Mouse (Mus musculus) liver, postnatal 0 days (tissue): ENCODE data around the gene Tmem161a. TPM values are rescaled to one million over a fixed set of nuclear protein-coding genes. Genes with fewer than 3 reads are reported as not detected.

ENCODE experiments used
- ATAC-seq: fragments of 200-750 bp; cut with Nextera tagmentation; 2 replicates; pipeline ENCODE4 v1.8.0; 2017; ENCODE audit warnings: mild to moderate bottlenecking, moderate library complexity
- DNase-seq: peaks from one replicate; pipeline ENCODE4 v3.0.0-alpha.2; 2016
- H3K27ac ChIP-seq: fragments of 300-500 bp; sonication (generic); 2 replicates; pipeline ENCODE4 v1.5.1; 2014; ENCODE audit warnings: antibody characterized with exemption, moderate library complexity, mild to moderate bottlenecking, low read depth
- H3K27me3 ChIP-seq: fragments of 300-500 bp; sonication (generic); 2 replicates; pipeline ENCODE4 v1.6.1; 2014; ENCODE audit warnings: low read length, control low read depth, mixed read lengths; ENCODE audit not compliant: insufficient read depth
- H3K36me3 ChIP-seq: fragments of 300-500 bp; sonication (generic); replicated peaks from 2 replicates; pipeline ENCODE4 v1.6.1; 2014; ENCODE audit warnings: mild to moderate bottlenecking, control low read depth, low read length, moderate library complexity, mixed read lengths; ENCODE audit not compliant: insufficient read depth
- H3K4me1 ChIP-seq: fragments of 300-500 bp; sonication (generic); 2 replicates; pipeline ENCODE4 v1.6.1; 2014; ENCODE audit warnings: antibody characterized with exemption, mild to moderate bottlenecking, control low read depth; ENCODE audit not compliant: insufficient read depth
- H3K4me2 ChIP-seq: fragments of 300-500 bp; sonication (generic); 2 replicates; pipeline ENCODE4 v1.6.1; 2014; ENCODE audit warnings: low read depth, mild to moderate bottlenecking, low read length, moderate library complexity, mixed read lengths
- H3K4me3 ChIP-seq: fragments of 300-500 bp; sonication (generic); 2 replicates; pipeline ENCODE4 v1.5.1; 2014; ENCODE audit warnings: low read depth, low read length
- H3K9ac ChIP-seq: fragments of 300-500 bp; sonication (generic); replicated peaks from 2 replicates; pipeline ENCODE4 v1.6.1; 2014; ENCODE audit warnings: mild to moderate bottlenecking, moderate library complexity
- H3K9me3 ChIP-seq: fragments of 300-500 bp; sonication (generic); 2 replicates; pipeline ENCODE4 v1.6.1; 2016; ENCODE audit warnings: mild to moderate bottlenecking, control low read depth, low read length, mixed read lengths
- CTCF ChIP-seq: sonication (generic); IDR thresholded peaks from 2 replicates; pipeline ENCODE4 v1.5.1; 2016; ENCODE audit warnings: antibody characterized with exemption, low read depth
- EP300 ChIP-seq: IDR thresholded peaks from 2 replicates; pipeline ENCODE4 v1.6.1; 2016; ENCODE audit warnings: antibody characterized with exemption, low read depth, mild to moderate bottlenecking
- WGBS: fragments of 180-500 bp; shearing (Covaris S2); extraction: QIAGEN DNeasy Blood & Tissue Kit; methylation state at CpG from one replicate; pipeline ENCODE4 v1.1.7; 2014; ENCODE audit not compliant: insufficient replicate concordance; 5-methylcytosine and 5-hydroxymethylcytosine counted together
- polyA plus RNA-seq: library from polyadenylated mRNA; unstranded; fragments of >200 nt; fragmentation: Nextera tagmentation; extraction: Ambion mirVana; gene quantifications from 2 replicates; pipeline ENCODE4 v1.2.1, GENCODE M21; 2015

Tmem161a gene
- polyA plus RNA-seq, 1 experiment from 2014 or later = 20.2 TPM

DNA sequence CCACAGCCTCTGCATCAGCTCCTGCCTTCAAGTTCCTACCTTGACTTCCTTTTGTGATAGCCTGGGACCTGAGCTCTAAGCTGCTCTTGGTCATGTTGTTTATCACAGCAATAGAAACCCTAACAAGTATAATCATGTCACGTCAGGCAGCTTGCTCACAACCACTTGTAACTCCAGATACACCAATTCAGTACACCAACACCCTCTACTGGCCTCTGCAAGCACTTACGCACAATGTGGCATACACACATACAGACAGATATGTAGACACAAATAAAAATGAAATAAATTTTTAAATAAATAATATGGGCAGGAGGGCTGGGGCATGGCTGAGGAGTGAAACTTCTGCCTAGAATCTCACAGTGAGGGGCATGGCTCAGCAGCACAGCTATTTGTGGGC lies 23.6 kb downstream of the Tmem161a start:
- Histone ChIP-seq H3K9me3 (no peaks in the 10 kb centered on the region), H3K27me3 (no peaks in the 10 kb centered on the region), H3K9ac (no peak overlapping the region), H3K4me1 (peaks cover 34% of the 10 kb centered on the region), H3K27ac (no peak overlapping the region), H3K36me3 (peaks cover 11% of the 10 kb centered on the region), H3K4me3 (no peak overlapping the region), H3K4me2 (no peak overlapping the region)
- no peak for DNase-seq
- no peak for ATAC-seq
- WGBS = 73% methylated on average over 2 of the region's 2 CpGs
- TF ChIP-seq CTCF (peak; percentile 50), EP300 (no peak)

DNA sequence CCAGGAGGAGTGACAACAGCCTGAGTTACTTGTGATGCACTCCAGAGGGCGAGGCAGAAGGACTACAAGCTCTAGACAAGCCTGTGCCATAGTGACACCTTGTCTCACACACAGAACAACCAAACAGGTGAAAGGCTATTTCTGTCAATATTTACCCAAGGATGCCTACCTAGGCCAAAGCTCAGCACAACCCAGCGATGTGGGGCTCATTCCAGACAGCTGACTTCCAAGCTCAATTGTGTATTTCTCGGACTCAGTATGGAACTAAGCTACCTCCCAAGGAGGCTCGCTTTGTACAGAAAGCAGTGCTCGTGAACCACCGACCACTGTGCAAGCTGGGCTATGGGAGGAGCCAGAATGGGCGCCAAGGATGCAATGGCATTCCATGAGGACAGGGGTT lies 25.4 kb downstream of the Tmem161a start:
- TF ChIP-seq CTCF (no peak), EP300 (0 out of 2 replicates have a peak, but pooled peaks have one; percentile 40)
- peak overlapping the region; percentile 75 for H3K27ac ChIP-seq
- H3K27me3 ChIP-seq = no peaks in the 10 kb centered on the region
- no peak overlapping the region for H3K4me3 ChIP-seq
- H3K4me2 ChIP-seq = peak overlapping the region; percentile 29; the same call in 1 of the 2 replicates
- H3K9me3 ChIP-seq = no peaks in the 10 kb centered on the region
- H3K9ac ChIP-seq = no peak overlapping the region
- DNase-seq = no peak
- H3K36me3 ChIP-seq = no peaks in the 10 kb centered on the region
- WGBS = 60% methylated on average over 7 of the region's 7 CpGs
- peak; percentile 30 for ATAC-seq
- H3K4me1 ChIP-seq = peaks cover 52% of the 10 kb centered on the region

DNA sequence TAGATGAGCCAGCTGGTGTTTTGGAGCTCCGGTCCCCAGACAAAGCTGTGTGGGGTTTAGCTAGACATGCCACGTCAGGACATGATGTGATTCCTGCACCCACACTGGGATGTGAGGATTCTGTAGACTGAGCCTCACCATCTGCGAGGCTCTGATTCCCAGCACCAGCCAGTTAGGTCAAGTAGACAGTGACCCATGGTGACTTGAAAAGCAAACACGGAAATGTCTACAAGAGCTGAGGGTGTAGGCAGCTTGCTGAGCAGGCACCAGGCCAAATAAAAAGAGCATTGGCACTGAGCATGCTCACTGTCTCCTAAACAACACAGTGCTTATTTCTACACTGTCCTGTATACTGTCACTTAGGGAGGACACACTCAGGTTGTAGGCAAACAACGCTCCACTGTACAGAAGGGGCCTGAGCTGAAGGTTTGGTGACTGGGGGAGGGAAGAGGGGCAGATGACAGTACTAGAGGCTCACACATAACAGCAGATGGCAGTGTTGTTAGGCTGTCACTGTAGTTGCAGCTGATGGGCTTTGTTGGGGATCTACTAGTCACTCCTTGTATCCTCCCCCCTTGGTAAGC lies 28.0 kb downstream of the Tmem161a start:
- Histone ChIP-seq H3K4me2 (peak overlapping the region; percentile 23; the same call in 1 of the 2 replicates), H3K9me3 (no peaks in the 10 kb centered on the region), H3K36me3 (no peaks in the 10 kb centered on the region), H3K4me1 (peaks cover 56% of the 10 kb centered on the region), H3K27ac (peak overlapping the region; percentile 77), H3K4me3 (no peak overlapping the region), H3K27me3 (no peaks in the 10 kb centered on the region), H3K9ac (peak overlapping the region; percentile 6; the same call in 1 of the 2 replicates)
- DNase-seq = peak; percentile 54
- WGBS = 54% methylated on average over 5 of the region's 5 CpGs
- peak; percentile 82 for TF ChIP-seq CTCF
- no peak for TF ChIP-seq EP300
- ATAC-seq = peak; percentile 55

DNA sequence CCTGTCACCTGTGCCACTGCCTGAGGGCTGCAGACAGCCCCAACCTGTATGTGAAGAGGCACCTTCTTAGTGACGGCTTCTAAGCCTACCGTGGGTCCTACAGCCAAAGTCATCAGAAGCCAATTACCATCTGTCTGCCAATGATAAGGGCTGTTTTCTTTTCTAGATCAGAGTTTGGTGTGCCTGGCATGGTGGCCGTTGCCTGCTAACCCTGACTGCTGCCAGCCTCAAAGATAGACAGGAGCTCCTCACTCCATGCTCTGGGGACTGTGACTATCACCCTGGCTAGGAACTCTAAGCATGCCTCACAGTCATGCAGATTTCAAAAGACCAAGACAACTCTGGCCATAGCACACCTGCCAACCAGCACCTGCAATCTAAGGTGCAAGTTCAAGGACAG lies 29.3 kb downstream of the Tmem161a start:
- TF ChIP-seq CTCF = no peak
- peak; percentile 93 for TF ChIP-seq EP300
- ATAC-seq = peak; percentile 76
- no peaks in the 10 kb centered on the region for H3K9me3 ChIP-seq
- H3K4me2 ChIP-seq = peak overlapping the region; percentile 40
- peak; percentile 50 for DNase-seq
- H3K4me1 ChIP-seq = peaks cover 55% of the 10 kb centered on the region
- H3K4me3 ChIP-seq = no peak overlapping the region
- no peaks in the 10 kb centered on the region for H3K27me3 ChIP-seq
- WGBS = 56% methylated on average over 3 of the region's 3 CpGs
- peak overlapping the region; percentile 77 for H3K27ac ChIP-seq
- H3K36me3 ChIP-seq = no peaks in the 10 kb centered on the region
- H3K9ac ChIP-seq = peak overlapping the region; percentile 52

DNA sequence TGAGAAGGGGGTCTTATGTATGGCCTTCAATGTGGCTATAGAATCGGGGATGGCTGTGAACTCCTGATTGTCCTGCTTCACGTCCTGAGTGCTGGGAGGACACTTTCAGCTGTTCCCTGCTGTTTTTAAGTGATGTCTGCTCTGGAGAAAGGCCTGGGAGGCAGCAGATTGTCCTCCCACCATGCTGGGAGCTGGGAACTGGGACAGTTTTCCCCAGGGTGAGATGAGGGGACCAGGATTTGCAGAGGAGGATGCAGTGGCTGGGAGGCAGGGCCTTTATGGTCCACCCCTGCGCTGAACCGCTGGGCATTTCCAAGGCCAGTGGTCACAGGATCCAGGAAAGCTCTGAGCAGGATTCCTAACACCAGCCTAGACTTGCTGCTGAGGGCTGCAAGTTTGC lies 30.9 kb downstream of the Tmem161a start:
- DNase-seq (no peak), ATAC-seq (no peak)
- H3K27ac ChIP-seq = no peak overlapping the region
- H3K9ac ChIP-seq = no peak overlapping the region
- H3K36me3 ChIP-seq = no peaks in the 10 kb centered on the region
- peaks cover 51% of the 10 kb centered on the region for H3K4me1 ChIP-seq
- TF ChIP-seq EP300 = no peak
- no peak for TF ChIP-seq CTCF
- no peak overlapping the region for H3K4me2 ChIP-seq
- 87% methylated on average over 4 of the region's 4 CpGs for WGBS
- H3K27me3 ChIP-seq = no peaks in the 10 kb centered on the region
- H3K9me3 ChIP-seq = no peaks in the 10 kb centered on the region
- H3K4me3 ChIP-seq = no peak overlapping the region

DNA sequence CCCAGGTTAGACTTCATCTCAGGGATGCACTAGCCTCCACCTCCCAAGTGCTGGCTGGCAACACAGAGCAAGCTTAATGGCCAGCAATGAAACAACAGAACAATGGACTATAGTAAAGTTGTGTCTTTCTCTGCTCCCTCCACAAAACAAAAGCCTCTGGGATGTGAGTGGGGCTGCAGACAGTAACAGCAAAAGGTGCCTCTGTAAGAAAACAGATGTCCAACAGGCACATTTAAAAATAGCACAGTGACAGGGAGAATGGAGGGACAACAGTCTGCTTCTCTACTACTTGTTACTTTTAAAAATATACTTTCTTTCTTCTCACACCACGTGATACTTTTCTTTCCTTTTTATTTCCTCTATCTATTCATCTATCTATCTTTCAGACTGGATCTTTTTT lies 32.6 kb downstream of the Tmem161a start:
- Histone ChIP-seq H3K27ac (peak overlapping the region; percentile 8; the same call in 1 of the 2 replicates), H3K36me3 (no peaks in the 10 kb centered on the region), H3K27me3 (no peaks in the 10 kb centered on the region), H3K4me1 (peaks cover 38% of the 10 kb centered on the region), H3K4me2 (no peak overlapping the region), H3K9ac (no peak overlapping the region), H3K4me3 (no peak overlapping the region), H3K9me3 (no peaks in the 10 kb centered on the region)
- DNase-seq = no peak
- no peak for ATAC-seq
- WGBS = 63% methylated on average over 1 of the region's 1 CpGs
- TF ChIP-seq CTCF = no peak
- TF ChIP-seq EP300 = no peak
